Mouse (Mus musculus) gastrocnemius, postnatal 25 days (tissue): ENCODE measurements around the gene Fmnl1. TPM values are rescaled to one million over a fixed set of nuclear protein-coding genes. Genes with fewer than 3 reads are reported as not detected.

ENCODE experiments used
- DNase-seq: peaks from one replicate; pipeline ENCODE4 v3.0.0; 2022
- long read RNA-seq, 2 experiments: library from polyadenylated mRNA; stranded (forward); transcript quantifications; one replicate each; pipeline ENCODE4 v2.0.0; 2021
- total RNA-seq, 2 experiments: library from RNA; stranded (reverse); gene quantifications; 1 replicate in 1 of 2; 2 replicates in 1 of 2; pipeline ENCODE4 v1.2.3; 2021

The Fmnl1 gene
- total RNA-seq, result 1 to 10 TPM; 4.7 to 4.9 TPM
- long read RNA-seq, experiment 1, partial matches to known transcripts, result 1 of 1 reads
- long read RNA-seq, experiment 1, other reads (novel, unspliced or antisense), result 0 of 1 reads
- long read RNA-seq, experiment 2, partial matches to known transcripts, result 1 of 2 reads
- long read RNA-seq, experiment 2, other reads (novel, unspliced or antisense), result 0 of 2 reads

- DNase-seq, result peak; percentile 59
These were observed at the start of gene Fmnl1 for GRCm38 (mm10) chr11:103170494-103171285. Gene Fmnl1 (plus strand): TSS chr11:103171107.

- DNase-seq, result peak; percentile 67
These were observed 39.0 kb upstream of the Fmnl1 start, which contains the start of gene Hexim2 for GRCm38 (mm10) chr11:103131701-103132575. Gene Hexim2 (plus strand): TSS chr11:103132429.

- DNase-seq, result peak; percentile 99
These were observed 38.1 kb upstream of the Fmnl1 start for GRCm38 (mm10) chr11:103132576-103133455.

GRCm38 (mm10) chr11:103133456-103134185, 37.3 kb upstream of the Fmnl1 start:
- no peak for DNase-seq

GRCm38 (mm10) chr11:103134221-103134620, 36.7 kb upstream of the Fmnl1 start:
- no peak for DNase-seq

GRCm38 (mm10) chr11:103136039-103136577, 34.8 kb upstream of the Fmnl1 start:
- DNase-seq, result no peak

GRCm38 (mm10) chr11:103139951-103140762, 30.8 kb upstream of the Fmnl1 start:
- DNase-seq, result no peak

GRCm38 (mm10) chr11:103140763-103141100, 30.2 kb upstream of the Fmnl1 start:
- no peak for DNase-seq

GRCm38 (mm10) chr11:103141101-103141943, 29.6 kb upstream of the Fmnl1 start:
- peak; percentile 81 for DNase-seq

GRCm38 (mm10) chr11:103141944-103142255, 29.0 kb upstream of the Fmnl1 start:
- DNase-seq, result no peak

- DNase-seq, result peak; percentile 71
These were observed 28.3 kb upstream of the Fmnl1 start for GRCm38 (mm10) chr11:103142441-103143182.

GRCm38 (mm10) chr11:103144309-103145285, 26.3 kb upstream of the Fmnl1 start:
- no peak for DNase-seq

GRCm38 (mm10) chr11:103146386-103146785, 24.5 kb upstream of the Fmnl1 start:
- no peak for DNase-seq

GRCm38 (mm10) chr11:103147766-103148165, 23.1 kb upstream of the Fmnl1 start:
- no peak for DNase-seq

- DNase-seq, result no peak
These were observed 21.1 kb upstream of the Fmnl1 start for GRCm38 (mm10) chr11:103149771-103150170.

GRCm38 (mm10) chr11:103158621-103159478, 12.1 kb upstream of the Fmnl1 start:
- peak; percentile 92 for DNase-seq
